23 mouse cellular contexts compared by ENCODE assay signal in genomic region chr12:110808848-110809247, GRCm38 (mm10). TPM values are rescaled to one million over a fixed set of nuclear protein-coding genes. Genes with fewer than 3 reads are reported as not detected.
DNase-seq lines count a peak whose midpoint lies in the region; ATAC-seq lines count a peak whose summit lies in the region.
"Had no signal": no experiment of that assay in that cellular context is flagged by ENCODE, and none has a peak within 500 bp of the region (broad histone marks: within the 10 kb centered on the region; RNA-seq: fewer than 3 reads in every experiment).

No protein-coding gene starts in this region.

- no peak overlapping the region for H3K27ac ChIP-seq in embryonic facial prominence, embryonic 11.5 days (replicated peaks; ENCODE audit: low read depth, low read length)
- H3K27ac ChIP-seq in embryonic facial prominence, embryonic 10.5 days (replicated peaks): no peak overlapping the region
- H3K27ac ChIP-seq in kidney, embryonic 16.5 days (ENCODE audit: low read length): peak overlapping the region; percentile 22; the same call in 1 of the 2 replicates
- H3K27ac ChIP-seq: heart, embryonic 13.5 days; limb, embryonic 10.5 days; midbrain, embryonic 13.5 days; stomach, embryonic 15.5 days had no signal

- no peak overlapping the region for H3K4me2 ChIP-seq in embryonic facial prominence, embryonic 11.5 days (ENCODE audit: low read depth, low read length)
- H3K4me2 ChIP-seq in kidney, embryonic 16.5 days (replicated peaks; ENCODE audit: low read depth, low read length): no peak overlapping the region
- H3K4me2 ChIP-seq: heart, embryonic 13.5 days; midbrain, embryonic 13.5 days; stomach, embryonic 15.5 days had no signal

- 89% methylated on average over 5 of the region's 5 CpGs for WGBS in embryonic facial prominence, embryonic 11.5 days
- WGBS in embryonic facial prominence, embryonic 10.5 days: 81% methylated on average over 5 of the region's 5 CpGs
- WGBS in kidney, embryonic 16.5 days: 79% methylated on average over 5 of the region's 5 CpGs

- no peaks in the 10 kb centered on the region for H3K9me3 ChIP-seq in embryonic facial prominence, embryonic 11.5 days (replicated peaks; ENCODE audit: control insufficient read depth, low read length)
- no peaks in the 10 kb centered on the region for H3K9me3 ChIP-seq in embryonic facial prominence, embryonic 10.5 days
- H3K9me3 ChIP-seq in kidney, embryonic 16.5 days (ENCODE audit: low read length): no peaks in the 10 kb centered on the region
- H3K9me3 ChIP-seq: heart, embryonic 13.5 days; limb, embryonic 10.5 days; midbrain, embryonic 13.5 days; stomach, embryonic 15.5 days had no signal

- peak; percentile 10 for DNase-seq in embryonic facial prominence, embryonic 11.5 days (ENCODE audit: low spot score)
- no peak for DNase-seq in embryonic facial prominence, embryonic 10.5 days (ENCODE audit: low spot score)
- DNase-seq in kidney, adult 11 months: no peak
- peak; percentile 11 for DNase-seq in lung, postnatal 36 days
- no peak for DNase-seq in lung, postnatal 10 days
- no peak for DNase-seq in right cerebral cortex, postnatal 14 days
- DNase-seq in left cerebral cortex, postnatal 4 days: no peak
- DNase-seq: adrenal gland, postnatal 10 days; cerebellum, adult 9-11 months; gastrocnemius, postnatal 10 days; heart, adult 18-20 months; heart, postnatal 36 days; liver, postnatal 0 days; spleen, adult 18-20 months had no signal

- H3K4me3 ChIP-seq in embryonic facial prominence, embryonic 11.5 days (ENCODE audit: low read depth, low read length): no peak overlapping the region
- no peak overlapping the region for H3K4me3 ChIP-seq in embryonic facial prominence, embryonic 10.5 days
- no peak overlapping the region for H3K4me3 ChIP-seq in kidney, embryonic 16.5 days (ENCODE audit: low read length)
- H3K4me3 ChIP-seq: heart, embryonic 13.5 days; limb, embryonic 10.5 days; midbrain, embryonic 13.5 days; myocyte; stomach, embryonic 15.5 days had no signal

- intact Hi-C loops in left cerebral cortex, postnatal 4 days (cut with DNase I): no loop called here

- H3K36me3 ChIP-seq in embryonic facial prominence, embryonic 11.5 days (replicated peaks; ENCODE audit: control insufficient read depth, insufficient read depth, low read depth, low read length): no peaks in the 10 kb centered on the region; the same call in 1 of the 2 replicates
- H3K36me3 ChIP-seq in embryonic facial prominence, embryonic 10.5 days (replicated peaks): peaks cover 83% of the 10 kb centered on the region
- 0 out of 2 replicates have a peak, but pooled peaks cover 3% of the 10 kb centered on the region for H3K36me3 ChIP-seq in kidney, embryonic 16.5 days (ENCODE audit: insufficient read depth, low read length)

- H3K27me3 ChIP-seq in embryonic facial prominence, embryonic 11.5 days (ENCODE audit: control insufficient read depth, insufficient read depth, low read length): no peaks in the 10 kb centered on the region
- H3K27me3 ChIP-seq in embryonic facial prominence, embryonic 10.5 days (replicated peaks; ENCODE audit: low read depth, poor library complexity, severe bottlenecking): no peaks in the 10 kb centered on the region
- no peaks in the 10 kb centered on the region for H3K27me3 ChIP-seq in kidney, embryonic 16.5 days (ENCODE audit: insufficient read depth, low read length)
- H3K27me3 ChIP-seq: heart, embryonic 13.5 days; midbrain, embryonic 13.5 days; stomach, embryonic 15.5 days had no signal

- H3K4me1 ChIP-seq in embryonic facial prominence, embryonic 11.5 days (ENCODE audit: control insufficient read depth, insufficient read depth, low read length): no peaks in the 10 kb centered on the region
- peaks cover 14% of the 10 kb centered on the region for H3K4me1 ChIP-seq in embryonic facial prominence, embryonic 10.5 days
- H3K4me1 ChIP-seq in kidney, embryonic 16.5 days (ENCODE audit: insufficient read depth, low read length): 0 out of 2 replicates have a peak, but pooled peaks cover 5% of the 10 kb centered on the region
- H3K4me1 ChIP-seq: stomach, embryonic 15.5 days had no signal

- H3K9ac ChIP-seq in embryonic facial prominence, embryonic 11.5 days (replicated peaks; ENCODE audit: low read length): no peak overlapping the region
- no peak overlapping the region for H3K9ac ChIP-seq in kidney, embryonic 16.5 days (replicated peaks; ENCODE audit: low read length)
- H3K9ac ChIP-seq: heart, embryonic 13.5 days; liver, postnatal 0 days; midbrain, embryonic 13.5 days; stomach, embryonic 15.5 days had no signal

- no peak for ATAC-seq in embryonic facial prominence, embryonic 11.5 days (replicated peaks; ENCODE audit: insufficient number of reproducible peaks, low FRiP score, low TSS enrichment, low read depth)
- ATAC-seq in kidney, embryonic 16.5 days (ENCODE audit: low FRiP score, low TSS enrichment): peak; percentile 54
- ATAC-seq: activated CD4-positive, CD25-positive, alpha-beta regulatory T cell, adult 4 months; hindbrain, embryonic 16.5 days; liver, postnatal 0 days had no signal

RNA-seq across cellular contexts. Expression of gene Mok, which starts 31.9 kb away (rescaled TPM):
- 7.1 and 7.8 TPM in 2 replicates for polyA plus RNA-seq in embryonic facial prominence, embryonic 11.5 days (2014; fragmentation: Nextera tagmentation; extraction: Ambion mirVana)
- 7.2 and 10.1 TPM in 2 replicates for polyA plus RNA-seq in embryonic facial prominence, embryonic 10.5 days (2016; fragmentation: Nextera tagmentation; extraction: Ambion mirVana)
- 7.2 and 8.2 TPM in 2 replicates for polyA plus RNA-seq in kidney, embryonic 16.5 days (2015; fragmentation: Nextera tagmentation; extraction: Ambion mirVana)
- 10 to 100 TPM; 13.2 to 16.5 TPM for total RNA-seq in left cerebral cortex, postnatal 4 days (2021)
- polyA plus RNA-seq: liver, adult 2 months had no signal

RNA-seq across cellular contexts. Expression of gene Zfp839, which starts 41.2 kb away (rescaled TPM):
- polyA plus RNA-seq in embryonic facial prominence, embryonic 11.5 days (2014; fragmentation: Nextera tagmentation; extraction: Ambion mirVana): 2.2 and 3.3 TPM in 2 replicates
- 5.6 and 6.1 TPM in 2 replicates for polyA plus RNA-seq in embryonic facial prominence, embryonic 10.5 days (2016; fragmentation: Nextera tagmentation; extraction: Ambion mirVana)
- polyA plus RNA-seq in kidney, embryonic 16.5 days (2015; fragmentation: Nextera tagmentation; extraction: Ambion mirVana): 6.4 and 7.1 TPM in 2 replicates
- total RNA-seq in left cerebral cortex, postnatal 4 days (2021): 1 to 10 TPM; 7.5 to 9.2 TPM

Comparison
In these comparisons a context has a peak if more than half of its experiments do, and no peak if none do; other contexts are left out.
1. DNase-seq: peak in embryonic facial prominence, embryonic 11.5 days (single experiment) and lung, postnatal 36 days (single experiment); none in embryonic facial prominence, embryonic 10.5 days (single experiment), kidney, adult 11 months (single experiment), lung, postnatal 10 days (single experiment), right cerebral cortex, postnatal 14 days (single experiment) and left cerebral cortex, postnatal 4 days (single experiment).